Comparison of ENCODE assay signal across 9 mouse cellular contexts in the genomic region with DNA sequence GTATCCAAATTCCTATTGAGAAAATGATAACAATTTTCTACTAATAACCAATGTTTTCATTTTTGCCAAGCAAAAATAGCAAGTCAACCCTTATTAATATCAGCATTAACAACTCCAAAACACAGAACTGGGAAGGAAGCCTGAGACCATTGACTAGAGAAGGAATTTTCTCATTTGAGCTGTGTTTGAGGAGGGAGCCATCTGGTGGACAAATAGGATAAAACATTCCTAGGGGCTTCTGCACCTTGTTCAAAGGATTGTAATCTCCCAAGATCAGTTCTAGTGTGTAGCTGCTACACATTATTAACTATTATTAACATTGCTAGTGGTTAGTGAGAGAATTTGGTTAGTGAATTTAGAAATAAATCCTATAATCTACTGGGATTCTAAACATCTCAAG. TPM values are rescaled to one million over a fixed set of nuclear protein-coding genes. Genes with fewer than 3 reads are reported as not detected.
DNase-seq lines count a peak whose midpoint lies in the region; ATAC-seq and TF ChIP-seq lines count a peak whose summit lies in the region.
"Had no signal": no experiment of that assay in that cellular context is flagged by ENCODE, and none has a peak within 500 bp of the region (broad histone marks: within the 10 kb centered on the region; RNA-seq: fewer than 3 reads in every experiment).

No protein-coding gene starts in this region.

- no peak overlapping the region for H3K4me2 ChIP-seq in hindbrain, embryonic 15.5 days
- no peak overlapping the region for H3K4me2 ChIP-seq in hindbrain, embryonic 12.5 days (replicated peaks)
- no peak overlapping the region for H3K4me2 ChIP-seq in midbrain, embryonic 16.5 days (ENCODE audit: low read length)
- H3K4me2 ChIP-seq: embryonic facial prominence, embryonic 15.5 days had no signal

- POLR2A ChIA-PET in Patski (lab: Charles Lee), result no interaction called here

- no peak overlapping the region for H3K27ac ChIP-seq in hindbrain, embryonic 15.5 days (replicated peaks)
- no peak overlapping the region for H3K27ac ChIP-seq in hindbrain, embryonic 12.5 days
- no peak overlapping the region for H3K27ac ChIP-seq in midbrain, embryonic 16.5 days (ENCODE audit: low read length)
- H3K27ac ChIP-seq: embryonic facial prominence, embryonic 15.5 days had no signal

- DNase-seq in B cell, adult 2 months, result peak; percentile 37 to 47
- no peak for DNase-seq in Patski (ENCODE audit: low read depth, low spot score)
- peak; percentile 83 for DNase-seq in embryo, embryonic 10.5 days (ENCODE audit: low spot score)
- DNase-seq in kidney, postnatal 14 days, result peak; percentile 64
- no peak for DNase-seq in gastrocnemius, postnatal 4 days (ENCODE audit: low spot score in 2 of 2)

- no peak overlapping the region for H3K9ac ChIP-seq in hindbrain, embryonic 15.5 days
- no peak overlapping the region for H3K9ac ChIP-seq in hindbrain, embryonic 12.5 days
- H3K9ac ChIP-seq in midbrain, embryonic 16.5 days (ENCODE audit: low read depth, low read length), result no peak overlapping the region
- H3K9ac ChIP-seq: embryonic facial prominence, embryonic 15.5 days had no signal

- no peaks in the 10 kb centered on the region for H3K27me3 ChIP-seq in hindbrain, embryonic 15.5 days
- H3K27me3 ChIP-seq in hindbrain, embryonic 12.5 days, result no peaks in the 10 kb centered on the region
- no peaks in the 10 kb centered on the region for H3K27me3 ChIP-seq in Patski
- H3K27me3 ChIP-seq in midbrain, embryonic 16.5 days (ENCODE audit: control insufficient read depth, insufficient read depth, low read depth, low read length), result no peaks in the 10 kb centered on the region
- H3K27me3 ChIP-seq: embryonic facial prominence, embryonic 15.5 days had no signal

- H3K4me1 ChIP-seq in hindbrain, embryonic 15.5 days (replicated peaks), result no peaks in the 10 kb centered on the region
- H3K4me1 ChIP-seq in hindbrain, embryonic 12.5 days, result no peaks in the 10 kb centered on the region
- H3K4me1 ChIP-seq in midbrain, embryonic 16.5 days (ENCODE audit: control insufficient read depth, insufficient read depth, low read length), result no peaks in the 10 kb centered on the region
- H3K4me1 ChIP-seq: embryonic facial prominence, embryonic 15.5 days had no signal

- TF ChIP-seq CTCF in Patski (IDR thresholded peaks at IDR 0.05), result peak; percentile 59

- no peaks in the 10 kb centered on the region for H3K36me3 ChIP-seq in hindbrain, embryonic 15.5 days
- peaks cover 21% of the 10 kb centered on the region; the same call in 1 of the 2 replicates for H3K36me3 ChIP-seq in hindbrain, embryonic 12.5 days
- 0 out of 2 replicates have a peak, but pooled peaks cover 3% of the 10 kb centered on the region for H3K36me3 ChIP-seq in midbrain, embryonic 16.5 days (ENCODE audit: control insufficient read depth, insufficient read depth, low read length)

- peak; percentile 70 for ATAC-seq in hindbrain, embryonic 15.5 days (ENCODE audit: low FRiP score, low read depth)
- ATAC-seq in hindbrain, embryonic 12.5 days (ENCODE audit: low FRiP score), result no peak
- ATAC-seq in Patski, result peak; percentile 79
- ATAC-seq in midbrain, embryonic 16.5 days, result peak; percentile 69

- in situ Hi-C loops in Patski (cut with MboI; ENCODE audit: low pct_unique_long_range_greater_than_20kb), result no loop called here

- no peak overlapping the region for H3K4me3 ChIP-seq in hindbrain, embryonic 15.5 days
- no peak overlapping the region for H3K4me3 ChIP-seq in hindbrain, embryonic 12.5 days
- H3K4me3 ChIP-seq in midbrain, embryonic 16.5 days (ENCODE audit: low read depth, low read length), result no peak overlapping the region
- H3K4me3 ChIP-seq: embryonic facial prominence, embryonic 15.5 days had no signal

- H3K9me3 ChIP-seq in hindbrain, embryonic 15.5 days, result no peaks in the 10 kb centered on the region
- H3K9me3 ChIP-seq in hindbrain, embryonic 12.5 days (replicated peaks), result no peaks in the 10 kb centered on the region
- H3K9me3 ChIP-seq in midbrain, embryonic 16.5 days (replicated peaks; ENCODE audit: control insufficient read depth, low read length, poor library complexity, severe bottlenecking), result no peaks in the 10 kb centered on the region
- H3K9me3 ChIP-seq: embryonic facial prominence, embryonic 15.5 days had no signal

- CTCF ChIA-PET in Patski (lab: Charles Lee), result interaction anchor here (0.8 to 1.9 kb wide), 4 partner anchors 14 to 650 kb away, joined by 3 to 10 read pairs (median 7); no protein-coding TSS in a partner anchor

RNA-seq across cellular contexts. Expression of a gene that starts 38.2 kb away (rescaled TPM):
- 63.5 and 68.7 TPM in 2 replicates for polyA plus RNA-seq in hindbrain, embryonic 15.5 days (2015; fragmentation: Nextera tagmentation; extraction: Ambion mirVana)
- polyA plus RNA-seq in hindbrain, embryonic 12.5 days (2016; fragmentation: Nextera tagmentation; extraction: Ambion mirVana), result 35.2 and 36.5 TPM in 2 replicates
- polyA plus RNA-seq in Patski (2021), result 123 TPM
- polyA plus RNA-seq in midbrain, embryonic 16.5 days (2015; fragmentation: Nextera tagmentation; extraction: Ambion mirVana), result 50.0 and 56.9 TPM in 2 replicates
- total RNA-seq in gastrocnemius, postnatal 4 days (2021), result 10 to 100 TPM; 32.5 to 32.7 TPM

Comparison
In these comparisons a context has a peak if more than half of its experiments do, and no peak if none do; other contexts are left out.
1. DNase-seq: peak in B cell, adult 2 months (2 of 2), embryo, embryonic 10.5 days (single experiment) and kidney, postnatal 14 days (single experiment); none in Patski (single experiment) and gastrocnemius, postnatal 4 days (0 of 2).